ENCODE assay signal across 8 mouse cellular contexts in genomic region chr4:88550161-88550945, GRCm38 (mm10). TPM values are rescaled to one million over a fixed set of nuclear protein-coding genes. Genes with fewer than 3 reads are reported as not detected.
DNase-seq lines count a peak whose midpoint lies in the region; ATAC-seq lines count a peak whose summit lies in the region.

No protein-coding gene starts in this region.

- no peaks in the 10 kb centered on the region for H3K27me3 ChIP-seq in hindbrain, embryonic 12.5 days

- H3K4me3 ChIP-seq in hindbrain, embryonic 12.5 days, result peak overlapping the region; percentile 15

- peak overlapping the region; percentile 40 for H3K4me2 ChIP-seq in hindbrain, embryonic 12.5 days (replicated peaks)

- no peaks in the 10 kb centered on the region for H3K36me3 ChIP-seq in hindbrain, embryonic 12.5 days

- no peak overlapping the region for H3K27ac ChIP-seq in hindbrain, embryonic 12.5 days

- H3K4me1 ChIP-seq in hindbrain, embryonic 12.5 days, result no peaks in the 10 kb centered on the region

- H3K9me3 ChIP-seq in hindbrain, embryonic 12.5 days (replicated peaks), result no peaks in the 10 kb centered on the region

- 35% methylated on average over 22 of the region's 22 CpGs for WGBS in hindbrain, embryonic 12.5 days

- peak; percentile 46; the same call in 1 of the 2 replicates for ATAC-seq in hindbrain, embryonic 12.5 days (ENCODE audit: low FRiP score)

- H3K9ac ChIP-seq in hindbrain, embryonic 12.5 days, result no peak overlapping the region

- peak; percentile 79 for DNase-seq in R1 (ENCODE audit: low read depth, low spot score)
- peak; percentile 77 to 82 for DNase-seq in cerebellum, postnatal 10 days
- peak; percentile 28 to 39 for DNase-seq in frontal cortex, postnatal 10 days (ENCODE audit: low spot score in 2 of 2)
- DNase-seq in layer of hippocampus, postnatal 10 days (ENCODE audit: low spot score in 2 of 2), result peak; percentile 57 to 69
- DNase-seq in lung, postnatal 10 days, result peak; percentile 87
- peak; percentile 51 for DNase-seq in ovary, postnatal 14 days (ENCODE audit: low spot score)
- DNase-seq in thymus, postnatal 10 days (ENCODE audit: low spot score in 2 of 2), result peak; percentile 46 to 75

RNA-seq across cellular contexts. Expression of gene Ifna15, which starts 7.7 kb away (rescaled TPM):
- not detected in 2 replicates for polyA plus RNA-seq in hindbrain, embryonic 12.5 days (2016; fragmentation: Nextera tagmentation; extraction: Ambion mirVana)
- not detected for total RNA-seq in layer of hippocampus, postnatal 10 days (2021)

RNA-seq across cellular contexts. Expression of gene Ifna14, which starts 21.2 kb away (rescaled TPM):
- not detected in 2 replicates for polyA plus RNA-seq in hindbrain, embryonic 12.5 days (2016; fragmentation: Nextera tagmentation; extraction: Ambion mirVana)
- total RNA-seq in layer of hippocampus, postnatal 10 days (2021), result not detected

RNA-seq across cellular contexts. Expression of gene Ifnb1, which starts 27.8 kb away (rescaled TPM):
- not detected in 2 replicates for polyA plus RNA-seq in hindbrain, embryonic 12.5 days (2016; fragmentation: Nextera tagmentation; extraction: Ambion mirVana)
- not detected for total RNA-seq in layer of hippocampus, postnatal 10 days (2021)

RNA-seq across cellular contexts. Expression of gene Ifna9, which starts 41.8 kb away (rescaled TPM):
- polyA plus RNA-seq in hindbrain, embryonic 12.5 days (2016; fragmentation: Nextera tagmentation; extraction: Ambion mirVana), result not detected in 2 replicates
- total RNA-seq in layer of hippocampus, postnatal 10 days (2021), result not detected

RNA-seq across cellular contexts. Expression of gene Ifna12, which starts 52.8 kb away (rescaled TPM):
- not detected in 2 replicates for polyA plus RNA-seq in hindbrain, embryonic 12.5 days (2016; fragmentation: Nextera tagmentation; extraction: Ambion mirVana)
- total RNA-seq in layer of hippocampus, postnatal 10 days (2021), result not detected

Comparison
In these comparisons a context has a peak if more than half of its experiments do, and no peak if none do; other contexts are left out.
1. DNase-seq: peak in every context shown above with its lines; median percentile 87 in lung, postnatal 10 days; 80 in cerebellum, postnatal 10 days; 79 in R1; 63 in layer of hippocampus, postnatal 10 days; 60 in thymus, postnatal 10 days; 51 in ovary, postnatal 14 days; 34 in frontal cortex, postnatal 10 days.